Mouse (Mus musculus): ENCODE results near the gene Tmem144.

Gene Tmem144

DNA sequence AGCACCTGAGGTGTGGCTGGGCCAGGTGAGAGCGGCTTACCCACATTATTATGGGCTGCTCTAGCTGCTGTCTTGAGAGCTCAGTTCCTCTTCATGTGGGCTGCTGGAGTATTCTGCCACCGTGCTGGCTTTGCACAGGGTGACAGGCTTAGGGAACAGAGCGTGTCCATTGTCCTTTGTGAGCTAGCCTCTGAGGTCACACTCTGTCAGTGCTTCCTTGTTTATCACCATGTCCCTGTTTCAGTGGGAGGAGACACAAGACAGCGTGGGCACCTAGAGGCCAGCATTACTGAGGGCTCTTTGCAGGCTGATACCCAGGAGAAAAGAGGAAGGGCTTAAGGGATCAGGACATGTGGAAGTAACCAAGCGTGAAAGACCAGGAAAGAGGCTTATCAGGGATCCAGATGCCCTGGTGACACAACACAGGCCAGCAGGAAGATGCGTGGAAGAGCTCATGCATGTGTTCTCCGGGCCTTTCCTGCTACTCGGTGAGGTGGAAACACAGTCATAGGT, at the start of gene Tmem144:
Gene Tmem144 (minus strand): TSS at position 120 of the 513 bp plus-strand sequence.
- DNase-seq, result no peak

DNA sequence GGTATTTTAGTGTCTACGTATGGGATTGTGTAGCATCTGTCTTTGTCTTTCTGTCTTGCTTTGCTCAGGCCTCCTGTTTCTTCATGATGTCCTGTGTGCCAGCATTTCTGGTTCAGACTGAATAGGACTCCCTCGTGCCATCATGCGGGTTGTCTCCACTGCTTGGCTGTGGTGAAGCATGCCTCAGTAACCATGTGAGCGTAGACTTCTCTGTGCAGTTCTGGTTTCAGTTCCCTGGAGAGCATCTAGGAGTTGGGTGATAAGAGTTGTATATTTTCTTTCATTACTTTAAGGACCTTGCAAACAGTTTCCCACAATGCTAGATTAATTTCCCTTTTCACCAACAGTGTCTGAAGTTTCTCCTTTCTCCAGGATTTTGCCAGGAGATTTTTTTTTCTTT, 49.2 kb upstream of the Tmem144 start:
- DNase-seq, result no peak

DNA sequence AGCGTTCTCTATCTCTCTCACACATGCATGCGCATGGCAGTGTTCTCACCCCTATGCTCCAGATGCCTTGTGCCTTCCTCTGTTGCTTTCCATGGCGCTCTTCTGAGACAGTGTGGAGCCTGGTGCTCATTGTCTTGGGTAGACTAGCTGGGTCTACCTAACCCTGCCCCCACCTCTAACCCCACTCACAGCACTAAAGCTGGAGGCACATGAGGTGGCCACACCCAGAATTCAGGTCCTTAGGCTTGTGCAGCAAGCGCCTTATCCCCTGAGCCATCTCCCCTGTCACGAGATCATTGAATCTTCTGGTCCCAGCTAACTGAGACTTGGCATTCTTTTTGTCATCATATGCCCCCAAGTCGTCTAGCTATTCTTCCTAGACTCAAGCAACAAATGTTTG, 48.7 kb upstream of the Tmem144 start:
- no peak for DNase-seq

DNA sequence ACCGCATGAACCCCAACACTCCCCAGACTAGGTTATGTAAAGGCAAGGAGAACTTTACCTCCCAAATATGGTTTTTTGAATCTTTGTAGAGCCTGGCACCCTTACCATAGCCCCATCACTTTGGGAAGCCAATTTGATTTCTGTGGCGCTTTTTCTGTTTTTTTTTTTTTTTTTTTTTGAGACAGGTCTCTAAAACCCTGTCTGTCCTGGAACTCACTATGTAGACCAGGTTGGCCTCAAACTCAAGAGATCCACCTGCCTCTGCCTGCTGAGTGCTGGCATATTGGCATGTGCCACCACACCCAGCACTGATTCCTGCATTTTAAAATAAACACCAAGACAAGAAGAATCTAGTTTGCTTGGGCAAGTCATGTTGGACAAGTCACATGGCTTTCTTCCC, 47.9 kb upstream of the Tmem144 start:
- DNase-seq, result no peak

DNA sequence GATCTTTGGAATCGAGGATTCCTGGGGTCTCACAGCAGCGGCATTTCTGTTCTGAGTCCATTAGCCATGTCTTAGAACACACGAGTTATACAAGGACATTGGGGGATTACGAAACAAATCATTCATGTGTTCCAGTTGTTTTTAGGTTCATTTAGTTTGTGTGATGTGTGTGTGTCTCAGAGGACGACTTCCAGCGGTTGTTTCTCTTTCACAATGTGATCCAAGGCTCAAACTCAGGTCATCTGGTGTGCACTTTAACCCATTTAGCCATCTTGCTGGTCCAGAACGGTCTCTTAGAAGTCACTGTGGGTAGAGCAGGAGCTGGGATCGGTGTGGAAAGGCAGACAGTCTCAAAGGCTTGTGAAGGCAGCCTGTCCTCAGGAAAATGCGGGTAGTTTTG, 47.3 kb upstream of the Tmem144 start:
- no peak for DNase-seq

DNA sequence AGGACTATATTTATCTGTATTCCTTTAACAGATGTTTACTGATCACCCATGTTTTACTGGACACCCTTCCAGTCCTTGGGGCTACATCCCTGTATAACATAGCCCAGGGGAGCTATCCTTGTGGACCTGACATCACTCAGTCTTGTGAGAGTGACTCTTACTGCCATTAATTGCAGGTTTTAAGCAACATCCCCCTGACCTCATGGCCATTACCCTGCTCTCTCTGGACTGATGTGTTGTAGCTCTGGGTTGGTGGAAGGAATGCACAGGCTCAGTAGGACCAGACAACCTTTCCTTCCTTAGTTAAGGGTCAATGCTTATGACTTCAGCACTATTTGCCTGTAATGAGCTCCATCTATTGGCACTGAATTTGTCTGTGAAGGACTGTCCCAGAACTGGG, 45.9 kb upstream of the Tmem144 start:
- DNase-seq, result no peak

DNA sequence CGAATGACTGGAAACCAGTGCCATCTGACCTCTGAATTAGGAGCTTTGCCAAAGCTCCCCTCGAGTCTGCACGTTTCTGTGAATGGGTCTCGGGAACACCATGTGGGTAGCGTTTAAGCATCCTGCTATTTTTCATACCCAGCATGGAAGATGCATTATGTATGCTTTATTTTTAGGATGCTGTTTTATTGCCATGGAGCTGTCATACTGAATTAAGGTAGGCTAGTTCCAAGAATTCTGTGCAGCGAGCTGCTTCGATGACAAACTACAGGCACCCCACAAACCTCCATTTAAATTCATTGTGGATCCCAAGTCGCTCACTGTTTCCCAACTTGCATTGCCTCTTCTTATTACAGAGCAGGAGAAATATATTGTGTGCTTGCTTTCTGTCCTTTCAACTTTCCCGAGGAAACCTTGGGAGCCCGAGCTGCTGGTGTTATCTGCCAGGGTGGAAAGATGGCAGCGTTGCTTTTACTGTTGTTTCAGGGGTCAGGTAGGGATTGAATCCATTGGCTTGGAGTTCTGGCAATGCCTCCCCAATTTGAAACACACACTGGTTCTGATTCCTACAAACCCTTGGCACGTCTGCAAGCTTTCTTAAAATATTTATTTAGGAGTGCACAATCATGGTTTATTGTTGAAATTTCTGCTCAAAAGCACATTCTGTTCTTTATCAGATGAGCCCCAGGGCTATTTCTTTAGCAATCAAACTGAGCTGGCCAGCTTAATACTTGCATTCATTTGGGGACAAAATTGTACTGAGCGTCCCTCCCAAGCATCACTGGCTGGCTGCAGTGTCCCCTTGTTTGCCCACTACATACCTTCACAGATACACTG, 45.2 kb upstream of the Tmem144 start:
- no peak for DNase-seq

DNA sequence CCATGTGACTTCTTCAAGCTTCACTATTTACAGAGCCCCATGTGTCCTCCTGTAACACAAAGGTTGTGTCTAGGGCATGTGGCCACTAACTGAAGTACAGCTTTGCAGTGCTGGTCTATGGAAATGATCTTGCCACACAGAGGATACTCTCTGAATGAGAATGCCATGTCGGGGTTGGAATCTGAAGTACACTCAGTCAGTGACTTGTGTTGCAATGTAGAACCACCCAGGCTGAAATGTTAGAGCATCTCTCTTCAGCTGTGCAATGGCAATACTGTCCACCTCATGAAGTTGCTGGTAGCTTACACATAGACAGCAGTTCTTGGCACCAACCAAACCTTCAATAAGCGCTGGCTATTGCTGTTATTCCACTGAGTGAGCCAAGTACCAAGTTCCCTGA, 35.4 kb upstream of the Tmem144 start:
- DNase-seq, result no peak

DNA sequence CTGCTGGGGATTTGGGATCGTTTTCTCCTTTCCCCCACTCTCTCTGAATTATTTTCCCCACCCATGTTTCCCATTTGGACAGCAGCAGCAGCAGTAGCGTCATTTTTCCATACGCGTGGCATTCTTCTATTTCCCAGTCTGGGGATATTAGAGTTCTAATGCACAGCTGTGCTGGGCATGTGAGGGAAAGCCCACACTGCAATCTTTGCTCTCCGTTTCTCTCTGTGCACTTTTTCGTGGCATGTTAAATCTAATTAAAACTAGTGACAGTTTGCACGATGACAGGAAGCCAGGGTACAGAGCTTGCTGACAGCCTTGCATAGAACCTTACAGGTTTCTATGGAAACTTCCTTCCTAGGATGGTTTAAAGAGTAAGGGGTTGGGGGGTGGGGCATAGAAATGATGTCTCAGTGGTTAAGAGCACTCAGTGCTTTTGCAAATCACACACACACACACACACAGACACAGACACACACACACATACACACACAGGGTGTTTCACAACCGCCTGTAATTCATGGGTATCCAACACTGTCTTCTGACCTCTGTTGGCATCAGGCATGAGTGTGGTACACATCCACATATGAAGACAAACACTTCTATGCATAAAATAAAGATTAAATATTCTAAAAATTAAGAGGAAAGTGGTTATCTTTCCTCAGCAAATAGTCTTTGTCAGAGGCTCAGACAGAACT, 34.7 kb upstream of the Tmem144 start:
- DNase-seq, result no peak

DNA sequence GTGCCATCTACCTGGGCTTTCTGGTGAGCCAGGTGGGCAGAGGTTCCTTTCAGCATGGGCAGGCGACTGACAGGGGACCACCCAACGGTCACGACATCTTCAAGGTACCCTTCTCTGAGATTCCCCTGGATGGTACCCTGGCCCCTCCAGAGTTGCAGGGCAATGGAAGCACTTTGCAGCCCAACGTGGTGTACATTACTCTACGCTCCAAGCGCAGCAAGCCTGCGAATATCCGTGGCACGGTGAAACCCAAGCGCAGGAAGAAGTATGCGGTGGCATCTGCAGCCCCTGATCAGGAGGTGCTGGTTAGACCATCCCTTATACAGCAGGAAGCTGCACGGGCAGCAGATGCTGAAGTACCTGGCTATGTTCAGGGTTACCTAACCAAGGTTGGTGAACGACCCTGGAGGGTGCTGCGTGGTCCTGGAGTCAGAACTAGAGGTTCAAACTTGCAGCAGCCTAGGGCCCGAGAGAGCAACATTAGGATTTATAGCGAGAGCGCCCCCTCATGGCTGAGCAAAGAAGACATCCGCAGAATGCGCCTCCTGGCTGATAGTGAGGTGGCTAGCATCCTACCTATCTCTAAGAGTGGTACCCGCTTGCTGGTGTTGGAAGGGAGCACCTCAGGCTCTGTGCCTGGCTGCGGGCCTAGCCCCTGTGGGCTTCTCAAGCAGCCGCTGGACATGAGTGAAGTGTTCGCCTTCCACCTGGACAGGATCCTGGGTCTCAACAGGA, 34.0 kb upstream of the Tmem144 start:
- no peak for DNase-seq

DNA sequence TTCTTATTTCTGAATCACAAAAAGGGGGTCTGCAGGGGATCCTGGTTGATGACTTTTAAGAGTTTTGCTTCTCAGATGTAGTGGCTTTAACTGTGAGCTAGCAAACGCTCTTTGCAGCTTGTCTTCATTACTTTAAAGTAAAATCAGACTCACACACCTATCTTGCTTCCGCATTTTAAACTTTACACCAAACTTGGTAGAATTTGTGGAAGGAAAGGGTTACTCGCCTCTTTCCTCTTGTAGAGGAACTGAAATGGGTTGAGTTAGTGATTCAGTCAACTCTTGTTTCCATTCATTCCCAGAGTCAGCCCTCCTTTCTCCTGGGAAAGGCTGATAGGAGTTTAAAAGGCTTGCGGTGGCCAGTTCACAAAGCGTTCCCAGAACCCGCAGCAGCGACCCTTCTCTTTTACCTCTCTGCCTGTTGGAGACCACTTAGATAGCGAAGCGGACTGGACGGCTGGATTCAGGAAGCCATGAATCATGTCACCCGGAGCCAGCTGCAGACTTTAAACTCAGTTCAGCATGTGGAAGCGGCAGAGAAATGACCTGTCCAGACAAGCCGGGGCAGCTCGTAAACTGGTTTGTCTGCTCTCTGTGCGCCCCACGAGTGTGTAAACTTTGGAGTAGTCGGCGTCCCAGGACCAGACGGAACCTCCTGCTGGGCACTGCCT, 33.2 kb upstream of the Tmem144 start:
- no peak for DNase-seq

DNA sequence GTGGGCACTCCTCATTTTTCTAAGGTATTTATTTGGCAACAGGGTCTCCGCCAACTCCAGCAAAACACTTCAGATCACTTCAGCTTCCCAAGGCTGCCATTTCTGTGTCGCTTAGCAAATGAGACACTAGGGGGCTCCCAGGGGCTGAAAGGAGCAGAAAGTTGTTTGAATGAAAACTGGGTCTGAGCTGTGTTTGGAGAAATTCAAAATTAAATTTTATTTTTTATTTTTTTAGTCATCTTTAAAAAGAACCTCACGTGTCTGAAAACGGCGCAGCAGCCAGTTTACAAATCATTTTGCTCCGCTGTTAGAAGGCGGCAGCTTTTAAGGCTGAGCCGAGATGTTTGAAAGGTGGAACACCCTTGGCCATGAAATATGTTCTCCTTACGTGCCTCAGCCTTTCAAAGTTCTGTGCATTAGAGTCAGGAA, 32.2 kb upstream of the Tmem144 start:
- no peak for DNase-seq

DNA sequence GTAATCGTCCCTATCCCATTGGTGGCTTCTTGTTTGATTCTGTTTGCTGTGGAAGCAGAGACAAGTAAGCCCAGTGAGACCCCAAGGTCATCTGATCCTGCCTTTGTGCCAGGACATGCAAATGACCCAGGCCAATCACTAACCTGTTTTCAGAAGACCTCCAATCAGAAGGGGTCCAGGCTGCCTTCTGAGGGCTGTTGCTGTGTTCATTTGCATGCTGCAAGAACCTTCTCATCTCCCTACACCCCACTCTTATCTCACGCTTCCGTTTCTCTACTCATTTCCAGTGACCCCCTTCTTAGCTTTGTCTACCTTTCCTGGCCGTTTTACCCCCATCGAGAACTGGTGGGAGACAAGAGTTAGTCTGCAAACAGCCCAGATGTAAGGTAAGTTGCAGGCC, 31.7 kb upstream of the Tmem144 start, which contains the start of gene Fam198b:
Gene Fam198b (plus strand): TSS at position 229 of the 400 bp plus-strand sequence.
- no peak for DNase-seq

DNA sequence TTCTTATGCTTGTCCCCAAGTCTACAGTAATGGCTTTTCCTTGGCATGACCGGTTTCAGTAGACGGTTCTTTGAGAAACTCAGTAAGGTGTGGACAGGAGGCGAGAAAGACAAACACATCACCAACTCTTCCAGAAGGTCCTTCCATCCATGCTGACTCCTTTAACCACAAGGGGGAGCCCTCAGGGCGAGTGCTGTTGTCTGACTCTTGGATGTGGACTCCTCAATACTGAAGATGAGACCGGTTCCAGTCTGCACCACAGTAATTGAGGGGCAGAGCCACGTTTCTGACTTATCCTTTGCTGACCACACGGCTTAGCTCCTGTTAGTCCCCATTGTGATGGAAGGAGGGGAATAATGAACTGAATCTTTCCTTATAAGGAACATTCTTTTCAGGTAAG, 30.5 kb upstream of the Tmem144 start:
- peak; percentile 27 for DNase-seq

DNA sequence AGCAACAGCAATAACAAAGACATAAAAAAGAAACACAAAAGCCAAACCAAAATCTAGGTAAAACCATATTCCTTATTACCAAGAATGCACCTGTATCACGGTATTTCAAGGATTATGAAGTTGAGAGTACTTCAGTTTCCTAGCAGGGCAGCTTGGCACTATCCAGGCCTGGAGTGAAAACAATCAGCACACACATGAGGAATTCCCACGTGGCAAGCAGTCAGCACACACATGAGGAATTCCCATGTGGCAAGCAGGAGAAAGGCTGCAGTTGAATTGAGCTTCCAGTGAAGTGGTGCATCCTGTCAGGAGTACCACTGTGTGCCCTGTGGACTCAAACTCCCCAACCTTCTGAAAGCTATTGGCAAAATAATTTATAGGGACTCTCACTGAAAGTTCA, 29.1 kb upstream of the Tmem144 start:
- no peak for DNase-seq

DNA sequence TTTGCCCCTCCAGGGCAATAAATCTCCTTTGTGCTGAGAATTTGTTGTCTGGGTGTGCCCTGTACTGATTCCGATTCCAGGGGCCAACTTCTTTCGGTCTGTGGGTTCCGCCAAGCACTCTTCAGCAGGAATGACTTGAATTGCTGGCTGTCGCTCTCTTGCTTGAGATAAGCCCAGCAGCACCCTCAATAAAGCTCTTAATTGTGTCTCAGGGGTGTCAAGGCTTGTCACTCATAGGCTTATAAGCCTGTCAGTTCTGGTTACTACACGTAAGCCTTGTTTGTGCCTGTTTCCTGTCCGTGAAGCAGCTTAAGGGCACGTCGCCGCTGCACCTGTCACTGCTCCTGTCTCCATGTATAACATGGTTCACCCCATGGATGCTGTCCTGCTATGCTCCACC, 26.7 kb upstream of the Tmem144 start:
- DNase-seq, result no peak

DNA sequence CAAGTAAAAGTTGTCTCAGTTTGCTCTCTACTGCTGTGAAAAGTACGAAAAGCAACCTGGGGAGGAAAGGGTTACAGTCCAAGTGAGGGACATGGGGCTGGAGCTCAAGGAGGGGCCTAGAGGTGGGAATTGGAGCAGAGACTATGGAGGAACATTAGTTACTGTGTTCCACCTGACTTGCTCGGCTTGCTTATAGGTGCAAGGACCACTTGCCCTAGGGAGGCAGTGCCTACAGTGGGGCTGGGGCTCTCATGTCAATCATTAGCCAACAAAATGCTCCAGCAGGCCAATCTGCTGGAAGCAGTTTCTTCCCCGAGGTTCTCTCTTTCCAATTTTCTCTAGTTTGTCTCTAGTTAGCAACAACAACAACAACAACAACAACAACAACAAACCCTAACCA, 25.8 kb upstream of the Tmem144 start:
- DNase-seq, result no peak

DNA sequence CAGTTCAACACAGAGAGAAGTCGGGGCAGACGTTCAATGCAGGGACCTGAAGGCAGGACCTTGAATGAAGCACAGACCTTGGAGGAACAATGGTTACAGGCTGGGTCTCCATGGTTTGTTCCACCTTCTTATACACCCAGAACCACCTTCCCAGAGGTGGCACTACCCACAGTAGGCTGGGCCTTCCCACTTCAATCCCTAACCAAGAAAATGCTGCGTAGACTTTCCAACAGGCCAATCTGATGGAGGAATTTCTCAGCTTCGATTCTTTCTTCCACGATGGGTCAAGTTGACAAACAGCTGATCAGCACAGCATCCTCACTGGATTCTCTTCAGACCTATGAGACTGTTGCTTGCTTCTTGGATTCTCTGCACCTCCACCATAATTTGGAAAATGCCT, 22.9 kb upstream of the Tmem144 start:
- no peak for DNase-seq

DNA sequence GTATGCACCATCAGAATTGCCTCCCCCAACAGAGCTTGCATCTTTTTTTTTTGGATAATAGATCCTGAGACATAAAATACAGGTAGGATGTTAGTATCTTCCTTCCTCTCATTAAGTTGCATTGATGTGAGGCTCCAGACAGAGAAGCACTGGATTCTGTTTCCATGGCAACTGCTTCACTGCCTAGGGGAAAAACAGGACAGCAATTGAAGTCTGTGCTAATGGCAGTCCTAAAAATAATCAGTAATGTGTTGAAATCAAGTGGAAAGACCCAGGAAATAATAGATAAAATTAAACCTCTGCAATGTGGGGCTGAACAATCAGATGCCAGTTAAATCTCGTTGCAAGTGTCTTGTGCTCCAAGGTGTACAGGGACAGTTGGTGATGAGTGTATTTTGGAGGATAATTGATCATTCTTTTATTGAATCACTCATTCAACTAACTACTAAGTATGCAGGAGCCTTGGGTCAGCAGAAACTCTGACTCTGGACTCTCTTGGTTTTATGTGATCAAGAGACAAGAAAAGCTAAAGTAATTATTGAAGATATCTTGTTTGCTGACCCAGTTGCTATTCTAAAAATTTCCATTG, 14.6 kb upstream of the Tmem144 start:
- no peak for DNase-seq

DNA sequence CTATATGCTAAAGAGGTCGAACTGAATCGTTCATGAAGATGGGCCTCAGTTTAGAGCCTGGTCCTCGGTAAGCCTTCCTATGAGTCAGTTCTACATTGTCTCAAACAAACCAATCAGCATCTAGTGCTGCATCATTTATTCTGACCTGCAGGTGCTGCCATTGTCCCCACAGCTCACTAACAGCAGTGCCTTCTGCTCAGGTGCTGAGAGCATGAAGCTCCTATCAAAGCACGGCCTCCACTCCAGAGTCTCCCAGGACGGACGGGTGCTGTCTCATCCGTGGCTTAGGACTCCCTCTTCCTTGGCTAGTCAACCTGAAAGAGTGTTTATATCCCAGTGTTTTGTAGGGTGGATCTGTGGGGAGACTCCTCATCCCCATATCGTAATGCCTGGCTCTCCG, 14.0 kb upstream of the Tmem144 start:
- DNase-seq, result no peak

DNA sequence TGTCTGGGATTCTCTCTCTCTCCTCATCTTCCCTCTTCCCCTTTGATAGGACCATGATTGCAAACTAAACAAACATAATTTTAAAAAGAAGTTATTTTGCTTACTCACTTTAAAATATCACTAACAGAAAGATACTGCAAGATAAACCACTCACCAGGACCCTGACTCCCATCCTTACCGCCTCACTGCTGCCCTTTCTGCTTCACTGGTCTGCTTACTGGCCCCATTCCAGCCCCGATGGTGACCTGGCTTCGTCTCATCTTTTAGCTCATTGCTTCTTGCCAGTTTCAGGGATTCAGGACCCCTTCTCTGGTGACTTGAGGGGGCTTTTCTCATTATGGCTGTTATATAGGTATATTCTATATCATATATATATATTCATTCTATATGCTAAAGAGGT, 13.5 kb upstream of the Tmem144 start:
- DNase-seq, result no peak

DNA sequence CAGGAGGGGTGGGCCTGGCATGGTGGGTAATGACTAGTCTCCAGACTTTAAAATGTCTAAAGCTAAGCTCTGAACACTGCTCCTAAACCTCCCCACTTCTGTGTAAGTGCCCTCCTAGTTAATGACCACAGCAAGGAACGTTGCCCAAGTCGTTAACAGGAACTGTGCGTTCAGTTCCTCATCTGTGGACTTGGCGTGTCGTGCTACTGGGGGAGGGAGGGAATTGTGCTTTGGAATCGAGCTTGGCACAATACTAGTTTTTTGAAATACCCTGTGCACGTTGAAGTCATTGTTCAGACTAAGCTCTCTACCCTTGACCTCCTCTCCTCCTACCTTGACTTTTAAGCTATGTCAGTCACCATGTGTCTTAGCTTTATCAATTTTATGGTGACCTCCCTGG, 12.3 kb upstream of the Tmem144 start:
- DNase-seq, result no peak

DNA sequence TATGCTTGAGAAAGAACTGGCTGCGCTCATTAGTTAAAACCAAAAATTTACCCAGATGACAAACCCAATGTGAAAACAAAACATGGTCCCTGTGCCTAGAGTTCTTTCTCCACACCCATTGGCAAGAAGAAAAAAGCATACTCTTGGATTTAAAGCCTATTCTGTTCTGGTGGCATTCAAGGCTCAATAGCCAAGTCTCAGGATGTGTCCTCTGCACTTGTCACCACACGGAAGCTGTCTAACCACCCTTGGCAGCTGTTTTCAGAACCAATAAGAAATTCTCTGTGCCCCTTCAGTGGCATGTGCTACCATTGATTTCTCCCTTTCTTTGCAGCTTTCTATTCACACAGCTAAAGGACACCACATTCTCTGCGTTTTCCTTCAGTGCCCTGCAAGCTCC, 5.6 kb upstream of the Tmem144 start:
- no peak for DNase-seq

All from cerebellum, adult 11 months (tissue).